Mouse (Mus musculus) sigmoid colon, adult 10 weeks (tissue): ENCODE measurements around the gene Gm5127. TPM values are rescaled to one million over a fixed set of nuclear protein-coding genes. Genes with fewer than 3 reads are reported as not detected.

Source experiments
- polyA plus RNA-seq: library from polyadenylated mRNA; stranded (reverse); fragments of 350-450 nt; fragmentation: Illumina TruSeq; extraction: RNeasy Lipid Tissue Mini Kit (QIAGEN cat#74804); gene quantifications from one replicate; pipeline ENCODE4 v1.2.3, GENCODE M21; 2014; ENCODE audit warnings: low read depth, low replicate concordance

The Gm5127 gene
- 0.35 TPM for polyA plus RNA-seq

DNA sequence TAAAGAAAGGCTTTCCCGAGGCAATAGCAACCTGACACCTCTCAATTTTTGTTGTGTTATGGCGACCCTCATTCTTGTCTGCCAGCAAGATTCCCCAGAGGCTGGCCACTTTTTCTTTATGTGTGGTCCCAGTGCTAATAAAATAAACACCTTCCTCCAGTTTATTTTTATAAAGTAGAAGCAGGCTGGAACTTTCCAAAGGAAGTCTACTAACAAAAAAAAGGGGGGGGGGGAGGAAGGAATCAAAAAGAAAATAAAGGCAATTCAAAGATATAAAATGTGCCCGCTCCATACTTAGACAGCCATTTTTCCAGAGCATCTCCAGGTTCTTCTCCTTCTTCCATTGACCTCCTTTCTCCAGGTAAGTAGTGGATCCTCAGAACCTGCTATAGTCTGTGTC lies at the start of gene Gm5127:
Gm5127 (plus strand) TSS at position 301 of the 400 bp plus-strand sequence.

GRCm38 (mm10) chrX:106603386-106603785 lies 20.4 kb downstream of the Gm5127 start, which contains the start of gene Cysltr1:
Cysltr1 (minus strand) TSS chrX:106603679.

Other genes starting within 250 kb of the Gm5127 start
- gene Fndc3c1, start 97.8 kb upstream of the Gm5127 start, polyA plus RNA-seq, result 0.09 TPM
- 16.2 TPM for gene Cysltr1, start 20.5 kb downstream of the Gm5127 start, polyA plus RNA-seq